Mouse (Mus musculus) spleen, postnatal 0 days (tissue): ENCODE measurements around the gene 4930519P11Rik. TPM values are rescaled to one million over a fixed set of nuclear protein-coding genes. Genes with fewer than 3 reads are reported as not detected.

Experiments used
- polyA plus RNA-seq: library from polyadenylated mRNA; unstranded; fragments of >200 nt; fragmentation: Nextera tagmentation; extraction: Ambion mirVana; gene quantifications from 2 replicates; pipeline ENCODE4 v1.2.1, GENCODE M21; 2015

The 4930519P11Rik gene
- not detected in 2 replicates for polyA plus RNA-seq

GRCm38 (mm10) chr2:154613118-154614115 is at the start of gene 4930519P11Rik, which contains the start of gene Zfp341:
TSS of gene 4930519P11Rik (minus strand) at chr2:154613437.
TSS of gene Zfp341 (plus strand) at chr2:154613297.

GRCm38 (mm10) chr2:154651363-154651762 is 38.1 kb upstream of the 4930519P11Rik start, which contains the start of gene Chmp4b:
TSS of gene Chmp4b (plus strand) at chr2:154651705.

GRCm38 (mm10) chr2:154603638-154604153 is 9.5 kb downstream of the 4930519P11Rik start, which contains the start of gene Pxmp4:
TSS of gene Pxmp4 (minus strand) at chr2:154603708.

GRCm38 (mm10) chr2:154569836-154570286 is 43.4 kb downstream of the 4930519P11Rik start, which contains the start of gene E2f1:
TSS of gene E2f1 (minus strand) at chr2:154569892.

Other genes starting within 250 kb of the 4930519P11Rik start
- 5.8 and 34.0 TPM in 2 replicates for gene Cdk5rap1, start 240.4 kb downstream of the 4930519P11Rik start, polyA plus RNA-seq
- gene Snta1, start 205.3 kb downstream of the 4930519P11Rik start, polyA plus RNA-seq: 2.9 and 3.9 TPM in 2 replicates
- gene Cbfa2t2, start 177.0 kb downstream of the 4930519P11Rik start, polyA plus RNA-seq: 10.6 and 11.3 TPM in 2 replicates
- 1.4 and 3.2 TPM in 2 replicates for gene 1700003F12Rik, start 66.4 kb downstream of the 4930519P11Rik start, polyA plus RNA-seq
- 0.11 and 0.23 TPM in 2 replicates for gene Actl10, start 61.7 kb downstream of the 4930519P11Rik start, polyA plus RNA-seq
- 1.7 and 2.4 TPM in 2 replicates for gene Necab3, start 54.5 kb downstream of the 4930519P11Rik start, polyA plus RNA-seq
- gene E2f1, start 43.5 kb downstream of the 4930519P11Rik start, polyA plus RNA-seq: 18.7 and 22.1 TPM in 2 replicates
- gene Pxmp4, start 9.7 kb downstream of the 4930519P11Rik start, polyA plus RNA-seq: 22.4 and 22.5 TPM in 2 replicates
- gene Zfp341, start 140 bp downstream of the 4930519P11Rik start, polyA plus RNA-seq: 1.7 and 1.8 TPM in 2 replicates
- 26.8 and 30.1 TPM in 2 replicates for gene Chmp4b, start 38.3 kb upstream of the 4930519P11Rik start, polyA plus RNA-seq
- not detected in 2 replicates for gene Gm14214, start 156.6 kb upstream of the 4930519P11Rik start, polyA plus RNA-seq
- gene Raly, start 177.7 kb upstream of the 4930519P11Rik start, polyA plus RNA-seq: 26.2 and 28.4 TPM in 2 replicates
- 0.45 and 0.47 TPM in 2 replicates for gene a, start 178.0 kb upstream of the 4930519P11Rik start, polyA plus RNA-seq